Mouse (Mus musculus) kidney, embryonic 16.5 days (tissue): ENCODE results near the gene Mgat4e. TPM values are rescaled to one million over a fixed set of nuclear protein-coding genes. Genes with fewer than 3 reads are reported as not detected.
"Not testable (repeated sequence)": the region's sequence is repeated elsewhere in the genome, so short reads cannot be mapped to it uniquely, and the experiment has no call there.

Source experiments
- ATAC-seq: fragments of 200-750 bp; cut with Nextera tagmentation; 2 replicates; pipeline ENCODE4 v1.8.0; 2017; ENCODE audit warnings: moderate TSS enrichment; ENCODE audit not compliant: low FRiP score, low TSS enrichment
- H3K27ac ChIP-seq: fragments of 300-500 bp; sonication (generic); 2 replicates; pipeline ENCODE4 v1.5.1; 2014; ENCODE audit warnings: low read length
- H3K27me3 ChIP-seq: fragments of 300-500 bp; sonication (generic); 2 replicates; pipeline ENCODE4 v1.6.1; 2014; ENCODE audit warnings: low read length, control low read depth, mixed read lengths; ENCODE audit not compliant: insufficient read depth
- H3K36me3 ChIP-seq: fragments of 300-500 bp; sonication (generic); 2 replicates; pipeline ENCODE4 v1.6.1; 2014; ENCODE audit warnings: low read length, control low read depth, mixed read lengths; ENCODE audit not compliant: insufficient read depth
- H3K4me1 ChIP-seq: fragments of 300-500 bp; sonication (generic); 2 replicates; pipeline ENCODE4 v1.6.1; 2014; ENCODE audit warnings: low read length, control low read depth, mixed read lengths; ENCODE audit not compliant: insufficient read depth
- H3K4me2 ChIP-seq: fragments of 300-500 bp; sonication (generic); replicated peaks from 2 replicates; pipeline ENCODE4 v1.6.1; 2014; ENCODE audit warnings: low read depth, low read length
- H3K4me3 ChIP-seq: fragments of 300-500 bp; sonication (generic); 2 replicates; pipeline ENCODE4 v1.5.1; 2014; ENCODE audit warnings: mild to moderate bottlenecking, low read length
- H3K9ac ChIP-seq: fragments of 300-500 bp; sonication (generic); replicated peaks from 2 replicates; pipeline ENCODE4 v1.6.1; 2014; ENCODE audit warnings: low read length
- H3K9me3 ChIP-seq: fragments of 300-500 bp; sonication (generic); 2 replicates; pipeline ENCODE4 v1.6.1; 2016; ENCODE audit warnings: low read length, control low read depth
- WGBS: fragments of 180-500 bp; shearing (Covaris S2); extraction: QIAGEN DNeasy Blood & Tissue Kit; methylation state at CpG from one replicate; pipeline ENCODE4 v1.1.7; 2014; 5-methylcytosine and 5-hydroxymethylcytosine counted together
- polyA plus RNA-seq: library from polyadenylated mRNA; unstranded; fragments of >200 nt; fragmentation: Nextera tagmentation; extraction: Ambion mirVana; gene quantifications from 2 replicates; pipeline ENCODE4 v1.2.1, GENCODE M21; 2015

Mgat4e gene
- polyA plus RNA-seq, 1 experiment from 2014 or later = not detected

DNA sequence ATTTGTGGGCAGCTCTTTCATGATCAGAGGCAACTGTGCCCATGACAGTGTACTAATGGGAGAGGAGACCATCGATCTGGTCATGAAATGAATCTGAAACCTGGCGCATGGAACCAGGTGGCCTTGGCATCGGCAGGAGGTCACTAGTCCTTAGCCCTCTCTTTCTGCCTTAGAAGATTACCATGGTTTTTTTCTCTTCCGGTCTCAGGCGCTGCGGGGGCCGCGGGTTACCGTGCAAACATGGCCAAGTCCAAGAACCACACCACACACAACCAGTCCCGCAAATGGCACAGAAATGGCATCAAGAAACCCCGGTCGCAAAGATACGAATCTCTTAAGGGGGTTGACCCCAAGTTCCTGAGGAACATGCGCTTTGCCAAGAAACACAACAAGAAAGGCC, 31.6 kb downstream of the Mgat4e start:
- H3K4me2 ChIP-seq, H3K4me3 ChIP-seq, H3K9ac ChIP-seq, ATAC-seq, H3K27ac ChIP-seq, H3K27me3 ChIP-seq, H3K9me3 ChIP-seq, H3K36me3 ChIP-seq: not testable (repeated sequence)
- WGBS = 87% methylated on average over 13 of the region's 14 CpGs
- peaks cover 20% of the 10 kb centered on the region for H3K4me1 ChIP-seq

DNA sequence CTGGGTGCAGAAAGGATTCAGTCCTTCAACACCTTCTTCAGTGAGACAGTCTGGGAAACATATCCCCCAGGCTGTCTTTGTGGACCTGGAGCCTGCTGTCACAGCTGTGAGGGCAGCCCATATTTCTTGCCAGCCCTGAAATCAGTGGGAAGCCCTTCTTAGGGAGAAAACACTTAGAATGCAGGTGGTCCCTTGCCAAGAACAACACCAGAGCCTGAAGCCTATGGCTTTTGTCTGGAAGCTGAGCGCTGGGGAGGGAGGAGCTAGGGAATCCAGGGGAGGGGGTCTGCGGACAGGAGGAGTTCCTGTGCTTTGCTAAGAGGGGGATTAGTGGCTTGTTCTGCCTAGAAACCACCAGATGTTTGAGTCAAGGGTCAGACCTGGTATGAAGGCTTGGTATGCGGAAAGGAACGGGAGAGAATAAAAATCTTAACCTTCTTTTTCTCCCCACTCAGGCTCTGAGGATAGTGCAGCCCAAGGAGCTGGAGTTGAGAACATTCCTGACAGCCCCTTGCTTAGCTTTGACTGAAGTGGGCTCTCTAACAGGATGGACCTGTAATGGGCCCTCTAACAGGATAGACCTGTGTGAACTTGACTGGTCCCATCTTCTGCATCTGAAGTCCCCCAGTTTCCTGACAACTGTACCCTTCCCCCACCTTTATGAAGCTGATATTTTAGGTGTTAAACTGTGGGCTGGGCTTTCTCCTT, 32.8 kb downstream of the Mgat4e start:
- Histone ChIP-seq H3K9me3 (no peaks in the 10 kb centered on the region), H3K9ac (0 out of 2 replicates have a peak overlapping the region, but pooled peaks have one; percentile 22), H3K27me3 (peaks cover 9% of the 10 kb centered on the region; the same call in 1 of the 2 replicates), H3K36me3 (no peaks in the 10 kb centered on the region), H3K27ac (peak overlapping the region; percentile 83), H3K4me1 (peaks cover 26% of the 10 kb centered on the region), H3K4me3 (no peak overlapping the region), H3K4me2 (no peak overlapping the region; the same call in 1 of the 2 replicates)
- peak; percentile 77 for ATAC-seq
- 14% methylated on average over 4 of the region's 4 CpGs for WGBS

DNA sequence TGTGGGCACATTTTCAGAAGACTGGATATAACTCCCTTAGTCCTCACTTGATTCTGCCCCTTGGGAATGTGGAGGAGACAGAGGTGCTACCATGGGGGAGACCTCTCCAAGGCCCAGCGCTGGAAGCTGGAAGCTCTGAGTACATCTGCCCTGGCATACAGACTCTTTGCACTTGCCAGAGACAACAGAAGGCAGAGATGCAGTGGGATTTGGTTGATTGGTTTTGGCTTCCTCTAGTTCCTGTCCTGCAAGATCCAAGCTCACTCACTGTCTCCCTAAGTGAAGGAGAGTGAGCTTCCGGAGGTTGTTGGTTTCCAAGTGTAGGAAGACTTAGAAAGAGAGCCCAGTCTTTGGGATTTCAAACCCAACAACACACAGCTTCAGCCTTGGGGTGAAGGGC, 33.6 kb downstream of the Mgat4e start:
- Histone ChIP-seq H3K9ac (0 out of 2 replicates have a peak overlapping the region, but pooled peaks have one; percentile 10), H3K4me3 (no peak overlapping the region), H3K4me2 (no peak overlapping the region), H3K27ac (peak overlapping the region; percentile 83), H3K4me1 (peaks cover 26% of the 10 kb centered on the region), H3K27me3 (peaks cover 10% of the 10 kb centered on the region; the same call in 1 of the 2 replicates), H3K36me3 (no peaks in the 10 kb centered on the region), H3K9me3 (no peaks in the 10 kb centered on the region)
- 58% methylated on average over 2 of the region's 2 CpGs for WGBS
- ATAC-seq = no peak

DNA sequence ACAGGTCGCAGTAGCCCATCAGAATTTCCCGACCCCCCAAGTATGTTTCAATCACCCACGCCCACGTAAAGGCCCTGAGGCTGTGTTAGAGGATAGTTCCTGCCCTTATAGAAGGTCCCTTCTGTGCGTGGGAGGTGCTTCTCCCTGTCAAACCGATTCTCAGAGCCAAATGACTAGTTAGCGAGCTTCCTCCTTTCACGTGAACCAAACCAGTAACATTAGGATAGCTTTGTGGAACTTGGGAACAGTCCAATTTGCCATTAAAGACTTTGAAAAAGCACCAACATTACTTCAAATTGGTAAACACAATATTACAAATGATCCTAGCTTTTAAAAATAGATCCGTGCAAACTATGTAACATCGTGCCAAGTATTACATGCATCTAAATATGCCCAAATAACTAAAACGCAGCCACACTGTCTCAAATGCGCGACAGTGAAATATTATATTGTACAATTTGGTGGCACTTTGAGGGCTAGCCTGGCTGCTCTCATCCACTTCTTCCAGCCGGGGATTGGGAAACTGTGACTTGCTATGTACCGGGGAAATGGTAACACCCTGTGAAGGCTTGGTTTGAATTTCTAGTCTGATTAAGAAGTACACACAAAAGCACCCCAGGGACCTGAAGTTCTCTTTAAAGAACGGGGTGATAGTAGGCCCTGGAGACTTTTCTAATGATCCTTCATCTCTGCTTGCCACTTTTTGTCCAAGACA, 35.4 kb downstream of the Mgat4e start:
- H3K36me3 ChIP-seq = 0 out of 2 replicates have a peak, but pooled peaks cover 4% of the 10 kb centered on the region
- ATAC-seq = no peak
- peak overlapping the region; percentile 92 for H3K4me2 ChIP-seq
- peaks cover 28% of the 10 kb centered on the region for H3K4me1 ChIP-seq
- peak overlapping the region; percentile 75 for H3K9ac ChIP-seq
- WGBS = 37% methylated on average over 16 of the region's 16 CpGs
- H3K4me3 ChIP-seq = peak overlapping the region; percentile 59
- H3K27ac ChIP-seq = peak overlapping the region; percentile 50; the same call in 1 of the 2 replicates
- H3K9me3 ChIP-seq = no peaks in the 10 kb centered on the region
- H3K27me3 ChIP-seq = peaks cover 10% of the 10 kb centered on the region; the same call in 1 of the 2 replicates

DNA sequence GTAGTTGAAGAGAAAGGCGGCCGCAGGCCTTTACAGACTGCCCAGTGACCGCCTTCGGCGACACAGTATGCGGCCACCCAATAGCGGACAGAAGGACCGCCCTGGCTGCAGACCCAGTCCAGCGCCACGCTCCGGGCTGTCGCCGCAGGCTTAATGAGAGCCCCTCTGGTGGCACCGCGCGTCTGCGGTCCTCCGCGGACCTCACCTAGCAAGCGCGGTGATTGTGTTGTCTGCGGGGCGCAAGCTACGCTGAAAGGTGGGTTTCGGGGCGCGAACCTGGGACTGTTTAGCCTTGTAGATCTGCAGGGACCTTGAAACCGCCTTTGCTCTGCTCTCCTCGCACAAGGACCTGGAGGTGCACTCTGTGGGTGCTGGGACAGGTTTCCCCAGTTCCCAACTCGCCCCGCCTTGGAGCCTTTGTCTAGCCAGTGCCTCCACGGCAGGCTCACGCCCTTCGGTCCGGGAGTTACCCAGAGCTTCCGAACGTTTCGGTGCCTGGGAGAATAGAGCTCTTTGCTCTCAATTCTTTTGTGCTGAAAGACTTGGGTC, 36.1 kb downstream of the Mgat4e start:
- Histone ChIP-seq H3K4me1 (peaks cover 28% of the 10 kb centered on the region), H3K4me2 (peak overlapping the region; percentile 92), H3K4me3 (peak overlapping the region; percentile 59), H3K27ac (peak overlapping the region; percentile 50; the same call in 1 of the 2 replicates), H3K9ac (peak overlapping the region; percentile 75), H3K27me3 (peaks cover 10% of the 10 kb centered on the region; the same call in 1 of the 2 replicates), H3K36me3 (0 out of 2 replicates have a peak, but pooled peaks cover 6% of the 10 kb centered on the region), H3K9me3 (no peaks in the 10 kb centered on the region)
- peak; percentile 44; the same call in 1 of the 2 replicates for ATAC-seq
- 1% methylated on average over 38 of the region's 38 CpGs for WGBS

DNA sequence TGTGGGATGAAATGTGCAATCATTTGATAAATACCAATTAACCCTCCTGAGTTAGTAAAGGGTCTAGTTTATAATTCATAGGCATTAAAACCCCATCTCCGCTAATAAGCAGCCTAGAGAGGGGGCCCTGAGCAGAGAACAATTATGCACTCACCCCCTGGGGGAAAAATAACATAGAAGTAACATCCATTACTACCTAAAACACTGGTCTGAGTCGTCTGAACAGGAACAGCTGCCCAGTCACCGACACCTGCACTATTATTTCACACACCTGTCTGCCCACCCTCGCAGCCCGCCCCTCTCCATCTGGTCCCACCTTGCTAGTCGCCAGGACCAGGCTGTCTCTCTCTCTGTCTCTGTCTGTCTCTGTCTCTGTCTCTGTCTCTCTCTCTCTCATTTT, 36.9 kb downstream of the Mgat4e start:
- Histone ChIP-seq H3K4me3 (no peak overlapping the region; the same call in 1 of the 2 replicates), H3K27ac (no peak overlapping the region), H3K27me3 (peaks cover 10% of the 10 kb centered on the region; the same call in 1 of the 2 replicates), H3K36me3 (peaks cover 9% of the 10 kb centered on the region), H3K4me1 (peaks cover 28% of the 10 kb centered on the region), H3K4me2 (0 out of 2 replicates have a peak overlapping the region, but pooled peaks have one; percentile 92), H3K9ac (no peak overlapping the region), H3K9me3 (no peaks in the 10 kb centered on the region)
- no peak for ATAC-seq
- WGBS = 59% methylated on average over 6 of the region's 6 CpGs

DNA sequence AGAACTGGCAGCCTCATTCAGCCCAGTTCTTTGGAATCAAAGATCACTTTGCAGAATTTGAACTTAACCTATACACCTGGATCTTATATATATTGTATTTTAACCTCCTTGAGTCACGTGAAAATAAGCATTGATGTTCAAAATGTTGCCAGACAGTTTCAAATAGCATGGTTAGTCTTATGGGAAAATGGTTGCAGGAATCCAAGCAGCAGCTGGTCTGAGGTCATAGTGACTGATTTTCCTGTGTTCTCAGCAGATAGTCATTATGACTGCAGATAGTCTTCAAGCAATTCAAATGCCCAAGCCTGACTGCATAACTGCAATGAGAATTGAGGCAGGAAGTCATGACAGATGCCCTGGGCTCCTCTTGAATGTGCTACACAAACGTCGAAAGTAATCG, 37.3 kb downstream of the Mgat4e start:
- 57% methylated on average over 4 of the region's 4 CpGs for WGBS
- Histone ChIP-seq H3K4me1 (peaks cover 28% of the 10 kb centered on the region), H3K4me3 (no peak overlapping the region), H3K27ac (no peak overlapping the region), H3K27me3 (peaks cover 10% of the 10 kb centered on the region; the same call in 1 of the 2 replicates), H3K36me3 (peaks cover 13% of the 10 kb centered on the region), H3K9ac (no peak overlapping the region), H3K9me3 (no peaks in the 10 kb centered on the region), H3K4me2 (no peak overlapping the region)
- ATAC-seq = no peak

DNA sequence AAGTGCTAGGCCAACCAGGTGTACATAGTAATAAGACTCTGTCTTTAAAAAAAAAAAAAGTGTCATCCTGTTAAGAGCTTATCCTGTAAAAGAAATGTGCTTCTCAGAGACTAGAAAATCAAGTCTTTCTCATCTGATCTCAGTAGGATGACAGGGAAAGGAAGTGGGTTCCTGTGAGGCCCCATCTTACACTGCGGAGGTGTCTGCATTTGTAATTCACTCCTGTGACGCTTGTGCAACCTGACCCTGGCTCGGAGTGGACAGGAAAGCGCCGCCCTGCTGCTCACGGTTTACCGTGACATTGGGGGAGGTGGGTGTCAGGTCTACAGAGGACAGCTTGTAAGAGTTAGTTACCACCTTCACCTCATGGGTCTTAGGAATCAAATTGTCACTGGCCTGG, 39.5 kb downstream of the Mgat4e start:
- Histone ChIP-seq H3K36me3 (peaks cover 25% of the 10 kb centered on the region), H3K9ac (no peak overlapping the region), H3K27me3 (peaks cover 10% of the 10 kb centered on the region; the same call in 1 of the 2 replicates), H3K4me2 (no peak overlapping the region), H3K9me3 (no peaks in the 10 kb centered on the region), H3K4me1 (peaks cover 19% of the 10 kb centered on the region), H3K4me3 (no peak overlapping the region), H3K27ac (no peak overlapping the region)
- ATAC-seq = no peak
- 19% methylated on average over 7 of the region's 7 CpGs for WGBS

DNA sequence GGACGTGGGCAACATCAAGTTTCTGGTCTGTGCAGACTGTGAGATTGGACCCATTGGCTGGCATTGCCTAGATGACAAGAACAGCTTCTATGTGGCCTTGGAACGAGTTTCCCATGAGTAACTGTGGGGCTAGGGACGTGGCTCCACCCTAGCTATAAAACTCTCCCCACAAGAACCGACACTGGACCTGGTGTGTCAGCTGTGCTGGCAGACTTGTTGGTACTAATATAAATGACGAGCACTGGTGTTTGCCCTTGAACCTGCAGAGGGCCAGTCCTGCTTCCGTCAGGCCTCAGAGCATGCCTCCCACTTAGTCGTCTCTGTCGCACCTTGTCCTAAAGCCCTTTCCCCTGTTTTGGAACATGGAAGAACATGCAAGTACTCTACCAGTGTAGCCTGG, 43.3 kb downstream of the Mgat4e start:
- Histone ChIP-seq H3K9me3 (no peaks in the 10 kb centered on the region), H3K4me2 (no peak overlapping the region), H3K27ac (no peak overlapping the region), H3K27me3 (no peaks in the 10 kb centered on the region), H3K4me1 (peaks cover 2% of the 10 kb centered on the region; the same call in 1 of the 2 replicates), H3K36me3 (peaks cover 29% of the 10 kb centered on the region), H3K9ac (no peak overlapping the region), H3K4me3 (no peak overlapping the region)
- no peak for ATAC-seq
- 86% methylated on average over 8 of the region's 8 CpGs for WGBS
